Mouse (Mus musculus) urinary bladder, postnatal 36 days (tissue): ENCODE measurements around the gene Zfp808.
"Not testable (repeated sequence)": the region's sequence is repeated elsewhere in the genome, so short reads cannot be mapped to it uniquely, and the experiment has no call there.

ENCODE experiments used
- DNase-seq, 2 experiments: peaks; one replicate each; pipeline ENCODE4 v3.0.0; 2022; ENCODE audit warnings: low spot score in 2 of 2, mixed read lengths in 1 of 2

Zfp808 gene

GRCm38 (mm10) chr13:62129432-62130171 is at the start of gene Zfp808:
TSS of gene Zfp808 (plus strand) at chr13:62129886.
- DNase-seq = peak; percentile 40 to 48

- not testable (repeated sequence) for DNase-seq
Observed at GRCm38 (mm10) chr13:62098786-62099185, 30.9 kb upstream of the Zfp808 start.

GRCm38 (mm10) chr13:62099454-62099853 is 30.2 kb upstream of the Zfp808 start:
- DNase-seq = not testable (repeated sequence)

- DNase-seq = not testable (repeated sequence)
Observed at GRCm38 (mm10) chr13:62102368-62102767, 27.3 kb upstream of the Zfp808 start.

GRCm38 (mm10) chr13:62115861-62116260 is 13.8 kb upstream of the Zfp808 start:
- not testable (repeated sequence) for DNase-seq

- not testable (repeated sequence) for DNase-seq
Observed at GRCm38 (mm10) chr13:62121578-62121977, 8.1 kb upstream of the Zfp808 start.

GRCm38 (mm10) chr13:62181835-62182755 is 52.4 kb downstream of the Zfp808 start:
- not testable (repeated sequence) for DNase-seq

GRCm38 (mm10) chr13:62245264-62245663 is 115.6 kb downstream of the Zfp808 start:
- no peak for DNase-seq

GRCm38 (mm10) chr13:62255226-62255625 is 125.5 kb downstream of the Zfp808 start:
- not testable (repeated sequence) for DNase-seq

GRCm38 (mm10) chr13:62263392-62263791 is 133.7 kb downstream of the Zfp808 start:
- DNase-seq = no peak
